Mouse (Mus musculus) bone marrow macrophage, adult 2 months (primary cell): ENCODE data around the gene Olfr283. TPM values are rescaled to one million over a fixed set of nuclear protein-coding genes. Genes with fewer than 3 reads are reported as not detected.
"Not testable (repeated sequence)": the region's sequence is repeated elsewhere in the genome, so short reads cannot be mapped to it uniquely, and the experiment has no call there.

ENCODE experiments used
- H3K27ac ChIP-seq: 2 replicates; pipeline ENCODE4 v1.5.1; 2012; ENCODE audit warnings: low read depth, low read length; ENCODE audit not compliant: insufficient read depth
- H3K4me1 ChIP-seq: 2 replicates; pipeline ENCODE4 v1.6.1; 2012; ENCODE audit warnings: low read length; ENCODE audit not compliant: control insufficient read depth, insufficient read depth
- H3K4me3 ChIP-seq: 2 replicates; pipeline ENCODE4 v1.5.1; 2012; ENCODE audit warnings: mild to moderate bottlenecking, low read length, moderate library complexity; ENCODE audit not compliant: insufficient read depth
- CTCF ChIP-seq: IDR thresholded peaks from 2 replicates; pipeline ENCODE4 v1.5.1; 2012; ENCODE audit warnings: low read depth, mild to moderate bottlenecking, low read length, moderate library complexity
- POLR2A ChIP-seq: IDR thresholded peaks from 2 replicates; pipeline ENCODE4 v1.6.1; 2012; ENCODE audit warnings: mild to moderate bottlenecking, low read depth, low read length, borderline replicate concordance
- polyA plus RNA-seq: library from polyadenylated mRNA; stranded (reverse); fragments of >200 nt; gene quantifications from 2 replicates; pipeline ENCODE4 v1.2.4, GENCODE M21; 2012; ENCODE audit not compliant: missing spikeins, insufficient read depth, insufficient read length

Gene Olfr283
- not detected in 2 replicates for polyA plus RNA-seq

GRCm38 (mm10) chr15:98380846-98381245 is at the start of gene Olfr283:
Olfr283 (minus strand) TSS chr15:98380946.
- no peak for TF ChIP-seq CTCF
- no peak for TF ChIP-seq POLR2A
- Histone ChIP-seq H3K27ac (no peak within 1 kb of the TSS), H3K4me3 (no peak within 1 kb of the TSS), H3K4me1 (no peaks in the 10 kb centered on the region)

GRCm38 (mm10) chr15:98425188-98425587 is 44.4 kb upstream of the Olfr283 start:
- Histone ChIP-seq H3K4me1 (no peaks in the 10 kb centered on the region), H3K4me3 (no peak overlapping the region), H3K27ac (no peak overlapping the region)
- TF ChIP-seq POLR2A = no peak
- no peak for TF ChIP-seq CTCF

- TF ChIP-seq CTCF = no peak
- Histone ChIP-seq H3K27ac (no peak overlapping the region), H3K4me3 (no peak overlapping the region), H3K4me1 (no peaks in the 10 kb centered on the region)
Measured at GRCm38 (mm10) chr15:98424753-98425152, 44.0 kb upstream of the Olfr283 start.

- TF ChIP-seq POLR2A (no peak), CTCF (no peak)
- H3K4me3 ChIP-seq = no peak overlapping the region
- no peak overlapping the region for H3K27ac ChIP-seq
- no peaks in the 10 kb centered on the region for H3K4me1 ChIP-seq
Measured at GRCm38 (mm10) chr15:98424326-98424725, 43.6 kb upstream of the Olfr283 start.

- Histone ChIP-seq H3K4me3 (no peak overlapping the region), H3K4me1 (no peaks in the 10 kb centered on the region), H3K27ac (no peak overlapping the region)
- TF ChIP-seq CTCF = no peak
- TF ChIP-seq POLR2A = no peak
Measured at GRCm38 (mm10) chr15:98420897-98421296, 40.2 kb upstream of the Olfr283 start.

GRCm38 (mm10) chr15:98418096-98418495 is 37.4 kb upstream of the Olfr283 start:
- TF ChIP-seq CTCF = no peak
- no peak for TF ChIP-seq POLR2A
- H3K4me1 ChIP-seq = no peaks in the 10 kb centered on the region
- no peak overlapping the region for H3K27ac ChIP-seq
- H3K4me3 ChIP-seq = no peak overlapping the region

GRCm38 (mm10) chr15:98417285-98417684 is 36.5 kb upstream of the Olfr283 start:
- H3K27ac ChIP-seq, H3K4me1 ChIP-seq, H3K4me3 ChIP-seq: not testable (repeated sequence)
- TF ChIP-seq CTCF = peak; percentile 40; the same call in 1 of the 2 replicates

DNA sequence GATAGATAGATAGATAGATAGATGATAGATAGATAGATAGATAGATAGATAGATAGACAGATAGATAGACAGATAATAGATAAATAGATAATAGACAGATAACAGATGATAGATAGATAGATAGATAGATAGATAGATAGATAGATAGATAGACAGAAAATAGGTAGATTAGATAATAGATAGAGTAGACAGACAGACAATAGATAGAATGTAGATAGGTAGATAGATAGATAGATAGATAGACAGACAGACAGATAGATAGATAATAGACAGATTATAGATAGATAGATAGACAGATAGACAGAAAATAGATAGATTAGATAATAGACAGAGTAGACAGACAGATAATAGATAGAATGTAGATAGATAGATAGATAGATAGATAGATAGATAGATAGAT is 36.1 kb upstream of the Olfr283 start:
- H3K4me1 ChIP-seq, H3K4me3 ChIP-seq, H3K27ac ChIP-seq: not testable (repeated sequence)

DNA sequence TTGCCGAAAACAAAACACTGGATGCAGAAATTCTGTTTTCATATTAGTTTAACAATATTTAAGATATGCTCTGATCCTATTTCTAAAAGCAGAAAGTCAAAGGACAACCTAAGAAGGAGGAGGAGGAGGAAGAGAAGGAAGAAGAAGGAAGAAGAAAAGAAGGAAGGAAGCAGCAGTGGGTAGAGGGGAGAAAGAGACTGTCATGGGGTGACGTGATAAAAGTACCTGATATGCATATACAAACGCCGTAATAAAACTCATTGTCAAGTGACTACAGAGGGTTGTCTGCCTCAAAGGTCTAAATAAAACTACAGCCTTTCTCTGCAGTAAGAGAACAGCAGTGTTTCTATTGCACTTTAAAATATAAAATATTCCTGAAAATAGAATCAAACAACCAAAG is 35.2 kb upstream of the Olfr283 start:
- H3K27ac ChIP-seq = no peak overlapping the region
- TF ChIP-seq POLR2A (no peak), CTCF (no peak)
- H3K4me1 ChIP-seq = no peaks in the 10 kb centered on the region
- H3K4me3 ChIP-seq = no peak overlapping the region

DNA sequence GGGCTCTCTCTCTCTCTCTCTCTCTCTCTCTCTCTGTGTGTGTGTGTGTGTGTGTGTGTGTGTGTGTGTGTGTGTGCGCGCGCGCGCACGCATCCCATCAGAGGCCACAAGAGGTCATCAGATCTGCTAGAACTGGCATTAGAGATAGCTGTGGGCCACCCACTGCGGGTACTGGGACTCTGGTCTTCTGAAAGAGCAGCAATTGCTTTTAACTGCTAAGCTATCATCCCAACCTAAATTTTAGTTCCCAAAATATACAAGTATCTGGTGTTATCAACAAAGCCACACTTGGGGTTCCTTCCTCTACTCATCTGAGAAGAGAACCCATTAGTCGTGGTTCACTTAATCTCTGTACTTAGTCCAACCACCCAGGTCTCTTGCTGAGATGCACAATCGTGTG is 29.5 kb upstream of the Olfr283 start:
- no peak overlapping the region for H3K27ac ChIP-seq
- no peak for TF ChIP-seq CTCF
- TF ChIP-seq POLR2A = no peak
- no peaks in the 10 kb centered on the region for H3K4me1 ChIP-seq
- no peak overlapping the region for H3K4me3 ChIP-seq

DNA sequence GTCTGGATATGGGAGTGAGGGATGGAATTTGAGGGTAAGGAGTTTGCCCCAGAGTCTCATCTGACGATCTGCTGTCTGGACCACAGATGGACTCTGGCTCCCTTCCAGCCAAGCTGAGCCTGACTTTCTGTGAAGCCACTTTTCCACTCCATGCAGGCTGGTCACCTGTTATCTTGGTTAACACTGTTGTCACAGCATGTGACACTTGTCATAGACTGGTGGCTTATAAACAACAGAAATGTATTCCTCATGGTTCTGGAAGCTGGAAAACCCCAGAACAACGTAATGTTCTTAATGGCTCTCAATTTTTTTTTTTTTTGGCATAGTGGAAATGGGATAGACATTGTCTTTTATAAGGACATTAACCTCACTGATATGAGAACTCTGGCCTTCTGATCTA is 28.9 kb upstream of the Olfr283 start:
- no peaks in the 10 kb centered on the region for H3K4me1 ChIP-seq
- H3K4me3 ChIP-seq = no peak overlapping the region
- TF ChIP-seq POLR2A (no peak), CTCF (no peak)
- H3K27ac ChIP-seq = no peak overlapping the region
